Mouse (Mus musculus) hindbrain, embryonic 11.5 days (tissue): ENCODE measurements at regions not wholly inside any gene's neighbourhood (a gene's known extent, or its start where the extent isn't known, plus 50 kb on each side); places are given as distances from the start of the nearest gene placed in this dataset.
A peak's percentile ranks its signal among the peaks of the same experiment; 100 is the strongest.

ENCODE experiments used
- ATAC-seq: fragments of 200-750 bp; cut with Nextera tagmentation; 2 replicates; pipeline ENCODE4 v1.8.0; 2017; ENCODE audit warnings: mild to moderate bottlenecking, moderate TSS enrichment, moderate library complexity; ENCODE audit not compliant: low FRiP score
- DNase-seq: peaks from one replicate; pipeline ENCODE4 v3.0.0-alpha.2; 2015; ENCODE audit warnings: low spot score
- H3K27ac ChIP-seq: fragments of 300-500 bp; sonication (generic); 2 replicates; pipeline ENCODE4 v1.5.1; 2014; ENCODE audit warnings: mild to moderate bottlenecking, low read depth, low read length
- H3K27me3 ChIP-seq: fragments of 300-500 bp; sonication (generic); 2 replicates; pipeline ENCODE4 v1.6.1; 2014; ENCODE audit warnings: mild to moderate bottlenecking, low read length, moderate library complexity, mixed read lengths; ENCODE audit not compliant: control insufficient read depth, insufficient read depth
- H3K36me3 ChIP-seq: fragments of 300-500 bp; sonication (generic); 2 replicates; pipeline ENCODE4 v1.6.1; 2014; ENCODE audit warnings: mild to moderate bottlenecking, low read length, moderate library complexity, mixed read lengths; ENCODE audit not compliant: control insufficient read depth, insufficient read depth
- H3K4me1 ChIP-seq: fragments of 300-500 bp; sonication (generic); replicated peaks from 2 replicates; pipeline ENCODE4 v1.6.1; 2014; ENCODE audit warnings: low read length, mixed read lengths; ENCODE audit not compliant: control insufficient read depth, insufficient read depth
- H3K4me2 ChIP-seq: fragments of 300-500 bp; sonication (generic); replicated peaks from 2 replicates; pipeline ENCODE4 v1.6.1; 2014; ENCODE audit warnings: mild to moderate bottlenecking, low read depth, low read length
- H3K4me3 ChIP-seq: fragments of 300-500 bp; sonication (generic); 2 replicates; pipeline ENCODE4 v1.5.1; 2014; ENCODE audit warnings: low read depth, low read length
- H3K9ac ChIP-seq: fragments of 300-500 bp; sonication (generic); 2 replicates; pipeline ENCODE4 v1.6.1; 2014; ENCODE audit warnings: low read depth, low read length
- H3K9me3 ChIP-seq: fragments of 300-500 bp; sonication (generic); 2 replicates; pipeline ENCODE4 v1.6.1; 2016; ENCODE audit warnings: low read length; ENCODE audit not compliant: control insufficient read depth
- WGBS: fragments of 180-500 bp; shearing (Covaris S2); extraction: QIAGEN DNeasy Blood & Tissue Kit; methylation state at CpG from one replicate; pipeline ENCODE4 v1.1.7; 2014; 5-methylcytosine and 5-hydroxymethylcytosine counted together

DNA sequence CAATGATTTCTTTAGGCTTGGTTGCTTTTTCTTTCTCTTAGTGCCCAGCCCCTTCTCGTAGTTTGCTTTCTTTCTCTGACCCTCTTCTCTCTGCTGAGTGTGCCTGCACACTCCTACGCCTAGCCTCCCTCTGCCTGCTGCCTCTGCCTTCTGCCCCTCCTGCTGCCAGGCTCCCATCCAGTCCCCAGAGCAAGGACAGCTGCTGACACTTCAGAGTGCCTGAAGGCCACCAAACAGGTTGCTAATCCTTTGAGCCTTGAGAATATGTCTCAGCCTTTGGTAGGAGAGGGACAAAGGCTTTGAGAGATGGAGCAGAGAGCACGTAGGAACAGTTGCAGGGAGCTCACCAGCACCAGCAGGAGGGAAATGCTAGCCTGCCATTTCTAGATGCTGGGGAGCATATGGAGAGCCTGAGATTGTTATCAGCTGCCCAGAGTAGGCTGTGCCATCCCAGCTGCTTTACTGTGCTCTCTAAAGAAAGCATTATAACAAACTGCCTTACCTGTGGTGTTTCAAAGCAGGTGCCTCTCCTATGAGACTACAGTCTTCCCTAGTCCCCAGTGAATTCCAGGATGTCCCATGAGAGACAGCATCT, 103.0 kb upstream of the Arrdc4 start:
- no peaks in the 10 kb centered on the region for H3K36me3 ChIP-seq
- H3K27ac ChIP-seq, result no peak overlapping the region
- no peaks in the 10 kb centered on the region for H3K27me3 ChIP-seq
- no peaks in the 10 kb centered on the region for H3K9me3 ChIP-seq
- ATAC-seq (no peak), DNase-seq (no peak)
- H3K4me1 ChIP-seq, result no peaks in the 10 kb centered on the region
- no peak overlapping the region for H3K9ac ChIP-seq
- H3K4me3 ChIP-seq, result no peak overlapping the region
- no peak overlapping the region for H3K4me2 ChIP-seq
- WGBS, result 59% methylated on average over 3 of the region's 3 CpGs

DNA sequence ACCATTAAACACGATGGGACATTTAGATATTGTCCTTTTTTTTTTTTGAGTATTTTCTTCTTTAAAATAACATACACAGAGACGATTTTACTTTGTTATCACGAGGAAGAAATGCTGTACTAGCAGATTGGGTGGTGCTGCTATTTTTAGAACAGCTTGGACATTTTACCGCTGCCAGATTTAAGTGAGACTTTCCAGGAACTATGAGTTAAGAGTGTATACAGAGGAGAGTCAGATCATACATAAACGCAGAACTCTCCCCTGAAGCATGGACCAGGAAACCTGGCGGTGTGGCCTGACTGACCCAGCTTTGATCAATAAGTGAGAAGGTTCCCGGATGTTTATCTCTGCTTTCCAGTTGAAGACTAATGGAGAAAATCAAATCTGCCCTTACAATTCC, 95.6 kb upstream of the Arrdc4 start:
- Histone ChIP-seq H3K9ac (no peak overlapping the region), H3K27ac (no peak overlapping the region), H3K9me3 (no peaks in the 10 kb centered on the region), H3K4me1 (no peaks in the 10 kb centered on the region), H3K36me3 (no peaks in the 10 kb centered on the region), H3K4me2 (no peak overlapping the region), H3K4me3 (no peak overlapping the region), H3K27me3 (no peaks in the 10 kb centered on the region)
- ATAC-seq (no peak), DNase-seq (no peak)
- WGBS, result 74% methylated on average over 7 of the region's 7 CpGs

DNA sequence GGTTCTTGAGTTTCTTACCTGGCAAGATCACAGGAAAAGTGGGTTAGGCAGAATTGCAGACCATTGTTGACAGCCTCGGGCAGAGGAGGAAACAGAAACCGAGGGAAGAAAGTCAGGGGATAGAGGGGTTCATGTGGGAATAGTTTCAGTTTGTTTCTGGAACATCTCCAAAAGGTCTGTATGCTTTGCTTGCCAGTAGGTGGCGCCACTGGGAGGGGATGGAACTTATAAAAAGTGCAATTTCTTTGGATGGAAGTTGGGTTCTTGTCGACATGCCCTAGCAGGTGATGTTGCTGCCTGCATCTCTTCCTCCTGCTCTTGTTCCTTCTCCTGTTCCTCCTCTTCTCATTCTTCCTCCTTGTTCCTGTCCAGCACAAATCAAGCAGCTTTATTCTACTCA, 94.3 kb upstream of the Arrdc4 start:
- no peaks in the 10 kb centered on the region for H3K36me3 ChIP-seq
- ATAC-seq, result no peak
- H3K4me2 ChIP-seq, result no peak overlapping the region
- 60% methylated on average over 4 of the region's 4 CpGs for WGBS
- no peak overlapping the region for H3K27ac ChIP-seq
- no peak overlapping the region for H3K4me3 ChIP-seq
- no peak overlapping the region for H3K9ac ChIP-seq
- peak; percentile 22 for DNase-seq
- no peaks in the 10 kb centered on the region for H3K4me1 ChIP-seq
- no peaks in the 10 kb centered on the region for H3K27me3 ChIP-seq
- H3K9me3 ChIP-seq, result no peaks in the 10 kb centered on the region

DNA sequence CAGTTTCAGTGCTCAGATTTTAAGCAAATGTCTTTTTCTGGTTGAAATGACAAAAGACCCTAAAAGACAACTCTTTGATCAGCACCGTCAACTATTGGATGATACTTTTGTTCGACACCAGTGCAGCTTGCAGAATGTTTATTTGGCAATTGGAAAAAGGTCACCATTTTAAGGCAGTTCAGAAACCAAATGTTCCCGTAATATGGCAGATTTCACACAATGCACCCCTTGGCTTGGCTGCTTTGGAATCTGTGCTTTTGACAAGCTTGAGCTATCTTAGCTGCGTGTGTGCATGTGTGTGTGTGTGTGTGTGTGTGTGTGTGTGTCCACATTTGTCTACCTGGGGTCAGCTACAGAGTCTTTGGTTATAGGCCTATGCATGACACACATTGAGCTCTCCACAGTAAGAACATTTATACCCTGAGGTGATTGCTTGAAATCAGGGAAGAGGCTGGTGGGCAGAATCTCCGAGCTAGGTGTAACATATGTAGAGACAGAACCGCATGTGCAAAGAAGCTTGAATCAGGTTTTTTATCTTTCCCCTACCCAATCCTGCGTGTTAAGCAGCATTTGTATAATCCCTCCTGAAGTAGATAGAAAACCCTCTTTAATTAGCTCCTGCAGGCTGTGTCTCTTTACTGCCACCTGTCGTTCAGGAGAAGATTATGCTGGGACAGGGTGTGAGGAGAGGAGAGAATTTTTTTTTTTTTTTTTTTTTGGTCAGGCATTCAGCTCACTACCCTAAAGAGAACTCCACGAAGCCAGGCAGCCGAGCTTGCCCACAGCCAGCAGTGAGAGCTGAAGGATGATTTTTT, 85.1 kb upstream of the Arrdc4 start:
- Histone ChIP-seq H3K9ac (no peak overlapping the region), H3K4me3 (no peak overlapping the region), H3K9me3 (no peaks in the 10 kb centered on the region), H3K27ac (no peak overlapping the region), H3K4me1 (no peaks in the 10 kb centered on the region), H3K36me3 (no peaks in the 10 kb centered on the region), H3K27me3 (no peaks in the 10 kb centered on the region), H3K4me2 (no peak overlapping the region)
- DNase-seq (peak; percentile 60), ATAC-seq (no peak)
- WGBS, result 51% methylated on average over 10 of the region's 10 CpGs

DNA sequence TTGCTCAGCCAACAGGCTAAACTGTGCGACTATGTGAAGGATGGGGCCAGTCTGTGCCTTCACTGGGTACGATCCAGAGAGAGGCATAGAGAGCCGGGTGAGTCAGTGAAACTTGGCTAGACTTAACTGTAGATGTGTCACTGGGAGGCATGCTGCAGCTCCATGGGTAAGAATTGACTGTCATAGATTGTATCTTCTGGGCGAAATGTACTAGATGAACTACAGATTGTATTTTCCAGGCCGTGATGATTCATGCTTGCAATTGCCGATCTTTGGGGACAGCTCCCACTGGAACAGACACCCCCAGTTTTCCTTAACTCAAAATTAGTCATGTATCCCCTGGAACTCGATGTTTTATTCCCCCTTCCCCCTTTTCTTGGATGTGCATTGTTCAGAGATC, 84.5 kb upstream of the Arrdc4 start:
- no peaks in the 10 kb centered on the region for H3K27me3 ChIP-seq
- WGBS, result 92% methylated on average over 7 of the region's 7 CpGs
- no peak overlapping the region for H3K9ac ChIP-seq
- no peak for ATAC-seq
- no peak overlapping the region for H3K4me3 ChIP-seq
- DNase-seq, result no peak
- no peak overlapping the region for H3K27ac ChIP-seq
- no peaks in the 10 kb centered on the region for H3K9me3 ChIP-seq
- no peaks in the 10 kb centered on the region for H3K4me1 ChIP-seq
- no peak overlapping the region for H3K4me2 ChIP-seq
- H3K36me3 ChIP-seq, result no peaks in the 10 kb centered on the region

DNA sequence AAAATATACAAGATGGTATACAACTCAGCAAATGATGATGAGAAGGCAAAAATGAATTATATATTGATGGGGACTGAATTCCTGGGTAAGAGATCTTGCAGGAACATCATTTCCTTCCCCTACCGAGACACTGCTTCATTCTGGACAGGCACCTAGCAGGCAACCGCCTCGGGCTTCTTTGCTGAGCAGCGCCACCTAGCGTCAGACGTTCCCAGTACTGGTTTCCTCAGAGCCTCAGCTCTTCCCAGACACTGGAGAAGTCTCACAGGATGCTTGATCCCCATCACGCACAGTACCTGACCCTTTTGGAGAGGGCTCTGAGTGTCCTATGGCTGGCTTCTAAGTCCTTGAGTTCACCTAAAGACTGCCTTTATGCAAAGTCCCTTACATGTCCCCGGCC, 80.8 kb upstream of the Arrdc4 start:
- H3K4me1 ChIP-seq, result no peaks in the 10 kb centered on the region

DNA sequence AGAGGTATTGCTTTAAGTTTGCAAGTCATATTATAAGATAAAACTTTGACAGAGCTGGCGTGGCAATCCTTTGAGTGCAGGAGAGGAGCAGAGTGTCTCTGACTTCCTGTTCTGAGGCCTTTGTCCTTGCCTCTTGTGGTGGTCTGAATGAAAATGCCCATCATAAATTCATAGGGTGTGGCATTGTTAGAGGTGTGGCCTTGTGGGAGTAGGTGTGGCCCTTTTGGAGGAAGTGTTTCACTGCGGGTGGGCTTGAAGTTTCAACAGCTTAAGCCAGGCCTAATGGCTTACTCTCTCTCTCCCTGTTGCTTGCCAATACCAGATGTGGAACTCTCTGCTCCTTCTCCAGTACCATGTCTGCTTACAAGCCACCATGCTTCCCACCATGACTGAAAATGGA, 75.4 kb upstream of the Arrdc4 start:
- 77% methylated on average over 2 of the region's 2 CpGs for WGBS
- H3K9ac ChIP-seq, result no peak overlapping the region
- no peak overlapping the region for H3K4me3 ChIP-seq
- ATAC-seq, result no peak
- H3K4me2 ChIP-seq, result no peak overlapping the region
- no peaks in the 10 kb centered on the region for H3K4me1 ChIP-seq
- no peak overlapping the region for H3K27ac ChIP-seq
- no peaks in the 10 kb centered on the region for H3K27me3 ChIP-seq
- no peak for DNase-seq
- no peaks in the 10 kb centered on the region for H3K9me3 ChIP-seq
- no peaks in the 10 kb centered on the region for H3K36me3 ChIP-seq

More for the DNA sequence above, 80.8 kb upstream of the Arrdc4 start:
- no peak overlapping the region for H3K4me3 ChIP-seq
- ATAC-seq (peak; percentile 56), DNase-seq (peak; percentile 93)
- WGBS, result 16% methylated on average over 8 of the region's 8 CpGs
- H3K4me2 ChIP-seq, result no peak overlapping the region
- no peaks in the 10 kb centered on the region for H3K9me3 ChIP-seq
- H3K9ac ChIP-seq, result no peak overlapping the region
- H3K27ac ChIP-seq, result no peak overlapping the region
- no peaks in the 10 kb centered on the region for H3K27me3 ChIP-seq
- no peaks in the 10 kb centered on the region for H3K36me3 ChIP-seq

DNA sequence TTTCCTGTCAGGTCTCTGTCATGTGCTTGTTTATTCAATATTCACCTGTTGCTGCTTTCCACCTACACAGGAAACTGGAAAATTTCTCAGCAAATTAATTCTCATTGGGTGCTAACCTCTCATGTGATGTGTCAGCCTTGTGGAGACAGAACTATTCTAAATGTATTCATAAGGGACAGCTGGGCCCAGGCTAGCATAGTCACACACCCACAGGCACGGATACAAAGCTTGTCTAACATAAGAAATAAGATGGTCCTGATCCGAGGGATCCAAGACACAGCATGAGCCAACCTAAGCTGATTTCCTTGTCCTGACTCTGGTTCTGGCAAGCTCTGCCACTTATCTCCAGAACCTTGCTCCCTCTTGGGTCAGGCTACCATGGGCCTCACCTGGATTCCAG, 74.6 kb upstream of the Arrdc4 start:
- Histone ChIP-seq H3K9ac (no peak overlapping the region), H3K27me3 (no peaks in the 10 kb centered on the region), H3K4me3 (no peak overlapping the region), H3K9me3 (no peaks in the 10 kb centered on the region), H3K36me3 (no peaks in the 10 kb centered on the region), H3K4me1 (no peaks in the 10 kb centered on the region), H3K4me2 (no peak overlapping the region), H3K27ac (no peak overlapping the region)
- ATAC-seq (no peak; the same call in 1 of the 2 replicates), DNase-seq (no peak)
- 71% methylated on average over 2 of the region's 2 CpGs for WGBS

DNA sequence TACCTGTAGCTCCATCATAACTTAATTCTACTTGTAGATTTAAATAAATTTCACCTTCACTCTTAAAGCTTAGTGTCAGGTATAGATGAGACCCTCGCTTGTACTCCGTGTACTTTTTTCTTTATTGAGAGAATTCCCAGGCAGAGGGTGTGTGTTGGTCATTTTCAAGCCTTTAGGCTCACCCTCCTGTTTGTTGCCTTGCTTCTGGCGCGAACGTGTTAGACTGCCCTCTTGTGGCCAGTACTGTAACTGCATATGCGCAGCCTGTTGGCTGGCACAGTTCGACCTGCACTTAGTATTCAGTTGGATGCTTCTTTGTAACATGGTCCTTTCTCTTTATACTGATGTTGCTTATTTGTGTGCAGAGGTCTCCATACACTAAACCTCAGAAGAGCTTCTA, 74.1 kb upstream of the Arrdc4 start:
- WGBS, result 2% methylated on average over 7 of the region's 7 CpGs

More for the DNA sequence above, 74.1 kb upstream of the Arrdc4 start:
- Histone ChIP-seq H3K4me2 (no peak overlapping the region), H3K4me1 (no peaks in the 10 kb centered on the region), H3K36me3 (no peaks in the 10 kb centered on the region), H3K9ac (no peak overlapping the region), H3K27ac (no peak overlapping the region), H3K27me3 (no peaks in the 10 kb centered on the region), H3K9me3 (no peaks in the 10 kb centered on the region), H3K4me3 (no peak overlapping the region)
- ATAC-seq, result no peak; the same call in 1 of the 2 replicates
- peak; percentile 86 for DNase-seq
